Mouse (Mus musculus): ENCODE measurements at regions not wholly inside any gene's neighbourhood (a gene's known extent, or its start where the extent isn't known, plus 50 kb on each side); places are given as distances from the start of the nearest gene placed in this dataset.

DNA sequence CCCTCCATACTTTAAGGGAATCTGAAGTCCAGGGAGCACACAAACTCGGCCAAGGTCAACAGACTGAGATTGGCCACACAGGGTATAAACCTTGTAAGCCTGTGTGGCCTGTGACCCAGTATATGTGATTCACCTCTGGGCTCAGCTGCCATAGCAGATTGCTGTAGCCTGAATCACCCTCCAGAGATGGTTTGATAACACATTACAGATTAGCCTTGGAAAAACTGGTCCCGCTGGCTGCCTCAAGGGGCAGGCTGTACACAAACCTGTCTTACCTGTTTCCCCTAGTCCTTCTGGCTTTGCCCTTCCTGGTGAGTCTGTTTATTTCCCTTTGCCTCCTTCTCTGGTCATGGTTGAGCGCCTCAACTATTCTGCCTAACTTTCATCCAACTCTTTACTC, 91.0 kb upstream of the Gm9972 start:
- peak in 1 of 2 experiments; percentile 9 for DNase-seq (ENCODE audit: low spot score in 2 of 2)

DNA sequence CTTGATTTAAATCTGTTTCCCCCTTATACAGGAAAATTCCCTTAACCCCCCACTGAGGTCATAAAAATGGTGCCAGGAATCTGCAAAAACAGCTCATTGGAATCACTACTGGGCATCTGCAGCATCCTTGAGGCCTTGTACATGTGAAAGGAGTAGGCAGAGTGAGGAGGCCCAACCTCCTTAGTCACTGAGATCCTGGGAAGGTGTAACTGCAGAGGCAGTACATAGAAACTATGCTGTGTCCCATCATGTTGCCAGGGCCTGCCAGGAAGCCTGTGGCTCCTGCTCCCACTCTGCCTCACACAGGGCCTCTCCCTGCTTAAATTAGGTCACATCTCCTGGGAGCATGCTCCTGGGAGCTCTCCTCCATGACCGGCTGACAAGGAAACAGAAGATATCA, 85.7 kb upstream of the Gm9972 start:
- DNase-seq (ENCODE audit: low spot score in 2 of 2) = no peak

DNA sequence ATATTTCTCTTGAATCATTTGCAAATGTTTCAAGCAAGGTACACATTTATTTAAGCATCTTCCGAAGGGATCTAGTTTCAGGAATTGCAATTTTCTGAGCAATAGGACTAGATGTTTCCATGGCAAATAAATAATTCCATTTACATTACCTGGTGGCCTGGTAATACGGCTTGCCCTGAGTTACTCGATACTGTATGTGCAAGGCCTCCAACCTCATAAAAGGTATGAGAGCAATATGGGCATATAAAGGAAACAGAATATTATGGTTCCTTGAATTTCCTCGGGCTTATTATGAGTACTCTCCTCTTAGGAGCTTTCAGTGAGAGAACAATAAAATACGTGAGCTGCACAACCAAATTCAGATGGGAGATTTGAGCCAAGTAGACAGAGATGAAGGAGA, 81.4 kb upstream of the Gm9972 start:
- DNase-seq (ENCODE audit: low spot score in 2 of 2) = no peak

DNA sequence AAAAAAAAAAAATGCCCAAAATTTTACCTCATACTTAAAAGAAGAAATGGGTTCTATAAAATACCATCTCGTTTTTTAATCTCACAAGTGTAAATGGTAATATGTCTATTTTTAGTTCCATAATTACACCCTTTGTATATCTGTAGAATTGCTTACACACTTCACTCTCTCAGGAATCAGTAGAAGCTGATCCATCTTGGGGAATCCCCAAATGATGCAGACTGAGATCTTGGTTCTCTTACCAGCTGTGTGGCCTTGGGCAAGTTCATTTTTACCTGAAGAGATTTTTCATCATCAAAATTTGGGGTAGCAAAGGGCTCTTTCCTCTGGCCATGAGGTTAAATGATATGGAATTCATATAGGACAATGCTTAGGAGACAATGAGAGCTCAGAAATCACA, 69.8 kb upstream of the Gm9972 start:
- DNase-seq (ENCODE audit: low spot score in 2 of 2) = no peak

DNA sequence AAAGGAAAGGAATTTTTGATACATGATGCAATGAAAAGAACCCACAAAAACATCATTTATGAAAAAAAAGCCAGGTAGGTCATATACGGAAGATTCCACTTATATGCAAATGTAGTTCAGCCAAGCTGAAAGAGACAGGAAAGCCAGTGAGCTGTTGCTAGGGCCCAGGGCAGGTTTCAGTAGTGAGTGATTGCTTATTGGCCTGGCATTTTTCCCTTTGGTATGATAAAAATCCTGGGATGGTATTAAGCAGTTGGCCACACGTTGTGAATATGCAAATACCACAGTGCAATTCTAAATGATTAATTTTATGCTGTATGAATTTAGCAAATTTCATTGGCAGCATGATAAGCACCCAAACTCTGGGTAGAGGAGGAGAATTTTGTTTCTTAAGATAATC, 57.3 kb upstream of the Gm9972 start:
- DNase-seq (ENCODE audit: low spot score in 2 of 2) = no peak
